ENCODE assay signal across 14 mouse cellular contexts in the genomic region with DNA sequence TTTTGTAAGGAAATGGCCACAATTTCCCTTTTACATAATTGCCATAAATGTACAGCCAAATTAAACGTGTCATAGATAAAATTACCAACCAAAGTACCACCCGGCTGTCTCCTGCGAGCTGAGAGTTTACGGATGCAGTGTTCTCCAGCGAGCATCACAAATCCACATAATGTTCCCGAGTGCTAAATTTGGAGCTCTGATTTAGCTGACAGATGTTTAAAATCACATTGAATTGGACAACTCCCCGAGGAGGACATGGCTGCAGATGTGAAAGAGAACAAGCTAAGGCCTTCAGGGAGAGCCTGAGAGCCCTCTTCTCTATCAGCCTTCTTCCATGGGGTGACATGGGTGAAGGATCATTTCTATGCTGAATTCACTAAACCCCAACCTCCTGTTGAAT.
DNase-seq lines count a peak whose midpoint lies in the region; ATAC-seq and TF ChIP-seq lines count a peak whose summit lies in the region.
"Had no signal": no experiment of that assay in that cellular context is flagged by ENCODE, and none has a peak within 500 bp of the region (broad histone marks: within the 10 kb centered on the region; RNA-seq: fewer than 3 reads in every experiment).

No protein-coding gene starts in this region.

- no peak for TF ChIP-seq POLR2A in lung, adult 2 months (IDR thresholded peaks at IDR 0.05; ENCODE audit: borderline replicate concordance, extremely low read depth, low read depth, low read length)

- TF ChIP-seq CTCF in lung, adult 2 months (IDR thresholded peaks at IDR 0.05; ENCODE audit: insufficient read depth, low read length): no peak
- no peak for TF ChIP-seq CTCF in heart, postnatal 0 days (IDR thresholded peaks at IDR 0.05; ENCODE audit: low read depth)

- H3K9me3 ChIP-seq in intestine, embryonic 14.5 days (ENCODE audit: control insufficient read depth, low read length): no peaks in the 10 kb centered on the region
- H3K9me3 ChIP-seq in intestine, embryonic 15.5 days: no peaks in the 10 kb centered on the region
- H3K9me3 ChIP-seq in lung, embryonic 16.5 days (ENCODE audit: control insufficient read depth, low read length): no peaks in the 10 kb centered on the region
- H3K9me3 ChIP-seq in heart, postnatal 0 days (replicated peaks; ENCODE audit: control insufficient read depth, low read length): no peaks in the 10 kb centered on the region
- H3K9me3 ChIP-seq: embryonic facial prominence, embryonic 13.5 days had no signal

- H3K9ac ChIP-seq in intestine, embryonic 14.5 days (ENCODE audit: low read length): no peak overlapping the region
- no peak overlapping the region for H3K9ac ChIP-seq in intestine, embryonic 15.5 days
- no peak overlapping the region for H3K9ac ChIP-seq in lung, embryonic 16.5 days (ENCODE audit: low read length)
- no peak overlapping the region for H3K9ac ChIP-seq in heart, postnatal 0 days (replicated peaks; ENCODE audit: low read depth, low read length)
- H3K9ac ChIP-seq: embryonic facial prominence, embryonic 13.5 days; forebrain, postnatal 0 days had no signal

- ATAC-seq in intestine, embryonic 14.5 days (replicated peaks; ENCODE audit: low FRiP score, low TSS enrichment, low read depth): no peak
- no peak for ATAC-seq in intestine, embryonic 15.5 days
- no peak for ATAC-seq in lung, embryonic 16.5 days (ENCODE audit: low read depth)
- ATAC-seq in heart, postnatal 0 days (ENCODE audit: insufficient read depth, low read depth): no peak
- ATAC-seq: CD4-positive, CD25-positive, alpha-beta regulatory T cell, adult 4 months; forebrain, postnatal 0 days; Patski had no signal

- no peaks in the 10 kb centered on the region for H3K4me1 ChIP-seq in intestine, embryonic 14.5 days (replicated peaks; ENCODE audit: control insufficient read depth, insufficient read depth, low read length)
- 0 out of 2 replicates have a peak, but pooled peaks cover 4% of the 10 kb centered on the region for H3K4me1 ChIP-seq in intestine, embryonic 15.5 days (replicated peaks)
- peaks cover 7% of the 10 kb centered on the region for H3K4me1 ChIP-seq in lung, embryonic 16.5 days (replicated peaks; ENCODE audit: control insufficient read depth, insufficient read depth, low read length)
- H3K4me1 ChIP-seq in lung, adult 2 months (ENCODE audit: control insufficient read depth, insufficient read depth, low read length): no peaks in the 10 kb centered on the region; the same call in 1 of the 2 replicates
- H3K4me1 ChIP-seq in heart, postnatal 0 days (ENCODE audit: control insufficient read depth, insufficient read depth): no peaks in the 10 kb centered on the region

- no peak overlapping the region for H3K4me3 ChIP-seq in intestine, embryonic 14.5 days (ENCODE audit: low read depth, low read length)
- no peak overlapping the region for H3K4me3 ChIP-seq in intestine, embryonic 15.5 days (replicated peaks)
- no peak overlapping the region for H3K4me3 ChIP-seq in lung, embryonic 16.5 days (ENCODE audit: low read length)
- no peak overlapping the region for H3K4me3 ChIP-seq in lung, adult 2 months (replicated peaks; ENCODE audit: extremely low read depth, low read depth, low read length)
- H3K4me3 ChIP-seq in heart, postnatal 0 days (ENCODE audit: low read depth, low read length): no peak overlapping the region
- H3K4me3 ChIP-seq: embryonic facial prominence, embryonic 13.5 days had no signal

- no peak for TF ChIP-seq EP300 in heart, postnatal 0 days (IDR thresholded peaks at IDR 0.05; ENCODE audit: low read depth)

- peak; percentile 29 for DNase-seq in intestine, embryonic 14.5 days (ENCODE audit: low spot score)
- DNase-seq in lung, adult 2 months: no peak
- no peak for DNase-seq in heart, postnatal 0 days (ENCODE audit: low spot score)
- DNase-seq in skeletal muscle tissue, adult 2 months (ENCODE audit: low read depth, low spot score): peak; percentile 38
- no peak for DNase-seq in adrenal gland, postnatal 25 days
- no peak for DNase-seq in thymus, adult 18-20 months
- DNase-seq: adrenal gland, postnatal 36 days; cerebellum, adult 9-11 months; forebrain, postnatal 0 days had no signal

- H3K36me3 ChIP-seq in intestine, embryonic 14.5 days (ENCODE audit: control insufficient read depth, insufficient read depth, low read length): no peaks in the 10 kb centered on the region
- no peaks in the 10 kb centered on the region for H3K36me3 ChIP-seq in intestine, embryonic 15.5 days
- no peaks in the 10 kb centered on the region for H3K36me3 ChIP-seq in lung, embryonic 16.5 days (ENCODE audit: control insufficient read depth, insufficient read depth, low read length)
- H3K36me3 ChIP-seq in heart, postnatal 0 days (replicated peaks; ENCODE audit: control insufficient read depth, insufficient read depth, low read length): no peaks in the 10 kb centered on the region
- H3K36me3 ChIP-seq: embryonic facial prominence, embryonic 13.5 days had no signal

- 52% methylated on average over 7 of the region's 7 CpGs for WGBS in intestine, embryonic 14.5 days
- 51% methylated on average over 7 of the region's 7 CpGs for WGBS in intestine, embryonic 15.5 days
- 48% methylated on average over 7 of the region's 7 CpGs for WGBS in lung, embryonic 16.5 days
- WGBS in lung, adult 2 months: 54% methylated on average over 7 of the region's 7 CpGs
- 51% methylated on average over 7 of the region's 7 CpGs for WGBS in heart, postnatal 0 days

- no peak overlapping the region for H3K27ac ChIP-seq in intestine, embryonic 14.5 days (ENCODE audit: low read depth)
- H3K27ac ChIP-seq in intestine, embryonic 15.5 days: no peak overlapping the region
- H3K27ac ChIP-seq in lung, embryonic 16.5 days (ENCODE audit: low read length): peak overlapping the region; percentile 67
- H3K27ac ChIP-seq in heart, postnatal 0 days (ENCODE audit: low read depth): 0 out of 2 replicates have a peak overlapping the region, but pooled peaks have one; percentile 16
- H3K27ac ChIP-seq: embryonic facial prominence, embryonic 13.5 days had no signal

- H3K27me3 ChIP-seq in intestine, embryonic 14.5 days (replicated peaks; ENCODE audit: control insufficient read depth, insufficient read depth, low read length): no peaks in the 10 kb centered on the region
- no peaks in the 10 kb centered on the region for H3K27me3 ChIP-seq in intestine, embryonic 15.5 days (replicated peaks)
- H3K27me3 ChIP-seq in lung, embryonic 16.5 days (ENCODE audit: control insufficient read depth, insufficient read depth, low read depth, low read length): no peaks in the 10 kb centered on the region
- no peaks in the 10 kb centered on the region for H3K27me3 ChIP-seq in heart, postnatal 0 days (ENCODE audit: control insufficient read depth, insufficient read depth, low read length)
- H3K27me3 ChIP-seq: embryonic facial prominence, embryonic 13.5 days; Patski had no signal

- no peak overlapping the region for H3K4me2 ChIP-seq in intestine, embryonic 14.5 days (ENCODE audit: low read length)
- no peak overlapping the region for H3K4me2 ChIP-seq in intestine, embryonic 15.5 days (replicated peaks)
- H3K4me2 ChIP-seq in lung, embryonic 16.5 days (ENCODE audit: low read depth, low read length): no peak overlapping the region
- H3K4me2 ChIP-seq in heart, postnatal 0 days (ENCODE audit: low read depth, low read length): no peak overlapping the region
- H3K4me2 ChIP-seq: embryonic facial prominence, embryonic 13.5 days had no signal

Comparison
In these comparisons a context has a peak if more than half of its experiments do, and no peak if none do; other contexts are left out.
1. DNase-seq: peak in intestine, embryonic 14.5 days (single experiment) and skeletal muscle tissue, adult 2 months (single experiment); none in lung, adult 2 months (single experiment), heart, postnatal 0 days (single experiment), adrenal gland, postnatal 25 days (single experiment) and thymus, adult 18-20 months (0 of 2).
2. H3K27ac ChIP-seq: peak in lung, embryonic 16.5 days (single experiment) and heart, postnatal 0 days (single experiment); none in intestine, embryonic 14.5 days (single experiment) and intestine, embryonic 15.5 days (single experiment).